Mouse (Mus musculus) spleen, postnatal 10 days (tissue): Measurements from ENCODE around the gene Sgo1.
"Not testable (repeated sequence)": the region's sequence is repeated elsewhere in the genome, so short reads cannot be mapped to it uniquely, and the experiment has no call there.

Experiments used
- DNase-seq, 2 experiments: peaks; one replicate each; pipeline ENCODE4 v3.0.0; 2021 to 2022; ENCODE audit warnings: low spot score in 2 of 2

The Sgo1 gene

GRCm38 (mm10) chr17:53688877-53689802 is at the start of gene Sgo1:
TSS of gene Sgo1 (minus strand) at chr17:53689333.
- peak; percentile 94 to 98 for DNase-seq

GRCm38 (mm10) chr17:53718916-53719315 is 29.8 kb upstream of the Sgo1 start:
- DNase-seq = not testable (repeated sequence)

DNA sequence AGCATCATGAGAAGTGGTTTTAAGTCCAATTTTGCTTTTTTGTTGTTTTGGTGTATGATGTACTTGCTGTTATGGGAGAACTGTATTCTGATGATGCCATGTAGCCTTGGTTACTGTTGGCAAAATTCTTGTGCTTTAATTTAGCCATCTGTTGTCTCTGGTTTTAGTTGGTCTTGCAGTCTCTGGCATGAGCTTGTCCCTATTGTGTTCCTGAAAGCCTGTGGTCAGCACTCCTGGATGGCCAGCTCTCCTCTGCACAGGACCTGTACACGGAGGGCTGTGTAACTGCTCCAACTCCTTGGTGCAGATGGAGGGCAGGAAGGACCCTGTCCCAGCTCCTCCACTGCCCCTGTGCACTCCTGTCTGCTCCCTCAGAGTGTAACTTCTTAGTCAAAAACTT is 29.3 kb upstream of the Sgo1 start:
- no peak for DNase-seq

GRCm38 (mm10) chr17:53715161-53715560 is 26.0 kb upstream of the Sgo1 start:
- DNase-seq = not testable (repeated sequence)

DNA sequence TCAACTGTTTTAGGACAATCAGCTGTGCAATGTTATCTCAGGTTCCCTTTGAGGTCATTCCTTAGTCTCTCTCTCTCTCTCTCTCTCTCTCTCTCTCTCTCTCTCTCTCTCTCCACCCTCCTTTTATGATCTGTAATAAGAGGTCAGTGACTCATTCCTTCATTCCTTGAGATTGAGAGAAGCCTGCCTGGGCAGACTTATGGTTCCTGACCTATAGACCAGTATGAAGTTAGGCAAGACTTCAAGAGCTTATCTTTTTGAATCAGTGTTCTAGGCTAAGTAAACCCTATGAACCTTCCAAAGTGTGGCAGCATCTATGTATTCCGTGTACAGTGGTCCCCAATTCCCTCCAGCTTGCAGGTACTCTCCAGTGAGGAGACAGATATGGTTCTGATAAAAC is 25.3 kb upstream of the Sgo1 start:
- no peak for DNase-seq

DNA sequence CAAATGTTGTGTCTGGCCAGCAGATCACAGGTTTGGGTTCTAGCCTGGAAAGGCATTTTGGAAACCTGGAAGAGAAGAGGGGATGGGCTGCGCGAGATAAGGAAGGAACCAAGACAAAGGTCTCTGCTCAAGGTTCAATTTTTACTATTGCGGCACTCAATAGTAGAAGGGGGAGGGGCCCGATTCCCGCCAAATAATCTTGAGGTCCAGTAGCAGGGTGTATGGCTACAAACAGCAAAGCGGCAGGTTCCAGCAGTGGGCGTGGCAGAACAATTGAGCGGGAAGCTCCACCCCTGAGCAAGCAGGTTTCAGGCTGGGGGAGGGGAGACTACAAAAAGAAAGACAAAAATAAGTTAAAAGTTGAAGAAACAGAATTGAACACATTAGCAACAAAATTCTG is 8.4 kb upstream of the Sgo1 start:
- not testable (repeated sequence) for DNase-seq

- peak in 1 of 2 experiments; percentile 18 for DNase-seq
Measured at GRCm38 (mm10) chr17:53694039-53694438, 4.9 kb upstream of the Sgo1 start.

GRCm38 (mm10) chr17:53689946-53690345 is 813 bp upstream of the Sgo1 start:
- no peak for DNase-seq

DNA sequence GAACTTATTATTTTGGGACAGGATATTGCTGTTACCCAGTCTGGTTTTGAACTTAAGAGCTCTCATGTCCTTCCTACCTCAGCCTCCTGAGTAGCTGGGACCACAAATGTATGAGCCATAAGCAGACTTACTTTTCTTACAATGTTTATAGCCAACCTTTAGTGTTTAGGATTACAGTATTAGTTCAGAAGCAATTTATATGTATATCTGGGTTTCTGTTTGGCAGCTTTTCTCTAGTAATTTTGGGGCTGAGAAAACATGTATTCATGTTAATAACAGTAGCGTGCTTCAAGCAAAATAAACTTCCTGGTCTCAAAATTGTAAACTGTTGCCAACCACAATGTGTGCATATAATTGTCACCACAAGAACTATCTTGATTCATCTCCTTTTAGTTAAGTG is 812 bp downstream of the Sgo1 start:
- DNase-seq = no peak

DNA sequence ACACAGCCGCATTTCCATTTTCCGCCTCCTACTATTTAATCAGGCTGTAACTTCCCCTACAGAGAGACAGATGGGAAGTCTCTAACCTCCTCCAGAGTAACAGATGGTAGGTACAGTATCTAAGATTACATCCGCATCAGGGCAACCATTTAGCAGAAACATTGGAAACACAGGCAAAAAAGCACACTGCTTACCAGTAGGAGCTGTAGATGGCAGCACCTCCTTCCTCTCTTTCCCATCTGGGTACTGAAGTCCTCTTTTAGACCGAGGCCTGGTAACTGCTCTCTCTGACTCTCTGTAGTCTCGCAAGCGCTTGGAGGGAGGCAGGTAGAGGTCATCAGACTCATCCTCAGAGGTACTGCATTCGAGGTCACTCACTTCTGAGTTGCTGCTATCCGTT is 10.4 kb downstream of the Sgo1 start:
- no peak for DNase-seq

DNA sequence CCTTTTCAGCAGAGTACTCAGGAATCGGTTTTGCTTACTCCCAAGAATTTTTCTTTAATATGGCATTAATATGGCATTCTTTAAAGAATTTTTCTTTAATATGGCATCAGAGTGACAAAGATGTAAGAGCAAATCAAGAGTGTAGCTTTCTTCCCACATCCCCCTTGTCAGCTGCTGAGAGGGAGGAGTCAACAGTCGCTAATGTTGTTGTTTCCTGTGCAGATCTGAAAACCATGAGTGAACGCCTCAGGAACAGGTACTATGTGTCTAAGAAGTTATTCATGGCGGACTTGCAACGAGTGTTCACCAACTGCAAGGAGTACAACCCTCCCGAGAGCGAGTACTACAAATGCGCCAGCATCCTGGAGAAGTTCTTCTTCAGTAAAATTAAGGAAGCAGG is 18.7 kb downstream of the Sgo1 start:
- no peak for DNase-seq

DNA sequence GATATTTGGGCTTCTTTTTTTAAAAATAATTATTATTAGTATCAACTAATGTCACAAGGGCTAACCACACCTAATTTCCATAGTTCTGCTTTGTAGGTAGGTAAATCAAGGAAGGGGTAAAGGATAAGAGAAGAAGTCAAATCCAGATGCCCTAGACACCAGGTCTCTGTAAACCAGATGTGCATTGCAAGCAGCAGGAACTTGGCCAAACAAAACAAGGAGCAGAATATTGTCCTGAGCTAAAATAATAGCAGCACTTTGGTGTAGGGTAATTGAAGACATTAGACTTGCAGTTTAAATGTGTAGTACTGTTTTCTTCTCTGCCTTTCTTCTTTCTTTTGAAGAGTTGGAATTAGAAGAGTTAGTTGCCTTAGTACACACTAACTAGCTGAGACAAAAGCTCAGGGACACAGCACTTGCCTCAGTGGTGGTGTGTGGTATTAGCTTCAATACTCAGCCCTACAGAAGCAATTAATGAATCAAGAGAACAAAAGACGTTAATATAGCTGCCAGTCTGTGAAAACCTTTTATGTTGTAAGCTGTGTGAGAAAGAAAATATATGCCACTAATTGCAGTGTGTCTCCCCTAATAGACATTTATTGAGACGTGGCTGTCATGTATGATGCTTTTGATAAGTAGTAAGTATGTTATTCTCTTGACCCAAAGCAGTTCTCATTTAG is 24.3 kb downstream of the Sgo1 start:
- DNase-seq = no peak

GRCm38 (mm10) chr17:53664267-53664666 is 24.9 kb downstream of the Sgo1 start:
- DNase-seq = no peak

DNA sequence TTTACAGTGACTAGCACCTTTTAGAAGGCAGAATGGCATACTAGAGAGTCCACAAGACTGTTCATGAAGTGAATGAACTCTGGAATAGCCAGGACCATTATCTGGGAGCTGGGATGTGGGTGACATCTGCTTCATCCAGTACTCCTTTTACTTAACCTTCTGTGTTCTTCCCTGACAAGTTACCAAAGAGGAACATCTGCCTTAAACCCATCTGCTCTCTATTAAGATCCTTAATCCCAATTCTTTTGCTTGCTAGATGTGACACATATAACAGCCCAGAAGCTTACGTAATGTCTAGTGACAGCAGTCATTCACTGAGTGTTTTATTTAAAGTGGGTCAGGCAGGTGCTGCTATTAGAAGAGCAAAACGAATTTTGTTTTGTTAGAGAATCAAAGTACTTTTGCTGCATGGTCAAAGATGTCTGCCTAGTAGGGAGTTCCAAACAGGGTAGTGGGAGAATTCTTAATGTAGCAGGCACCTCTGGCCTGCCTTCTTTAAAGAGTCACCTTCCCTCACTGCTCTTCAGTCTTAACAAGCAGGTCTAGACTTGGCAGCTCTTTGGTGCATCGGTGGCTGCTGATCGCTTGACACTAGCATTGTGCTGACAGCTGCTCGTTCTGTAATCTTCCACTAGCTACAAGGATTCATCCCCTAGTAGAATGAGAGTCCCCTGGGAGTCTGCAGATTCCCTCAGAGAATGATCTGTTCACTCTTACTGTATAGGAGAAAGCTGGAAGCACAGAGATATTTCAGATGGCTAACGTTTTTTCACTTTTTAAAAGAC is 27.9 kb downstream of the Sgo1 start:
- DNase-seq = no peak

DNA sequence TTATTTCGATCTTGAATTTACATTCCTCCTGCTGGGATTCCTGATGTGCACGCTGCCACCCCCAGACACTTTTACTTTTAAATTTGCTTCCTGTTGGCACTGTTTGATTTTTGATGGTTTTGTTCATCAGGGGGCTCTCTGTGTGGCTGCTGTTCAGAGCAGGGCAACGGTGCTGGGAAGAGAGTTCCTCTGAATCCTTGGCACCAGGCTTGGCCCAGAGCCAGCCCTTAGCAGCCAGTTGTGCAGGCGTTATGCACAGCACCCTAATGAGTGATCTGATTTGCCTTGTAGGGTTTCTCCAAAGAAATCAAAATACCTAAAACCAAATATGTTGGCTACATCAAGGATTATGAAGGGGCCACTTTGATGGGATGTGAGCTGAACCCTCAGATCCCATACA is 29.4 kb downstream of the Sgo1 start:
- DNase-seq = no peak

GRCm38 (mm10) chr17:53659230-53659629 is 29.9 kb downstream of the Sgo1 start:
- DNase-seq = no peak

- DNase-seq = no peak
Measured at GRCm38 (mm10) chr17:53658668-53659067, 30.5 kb downstream of the Sgo1 start.

DNA sequence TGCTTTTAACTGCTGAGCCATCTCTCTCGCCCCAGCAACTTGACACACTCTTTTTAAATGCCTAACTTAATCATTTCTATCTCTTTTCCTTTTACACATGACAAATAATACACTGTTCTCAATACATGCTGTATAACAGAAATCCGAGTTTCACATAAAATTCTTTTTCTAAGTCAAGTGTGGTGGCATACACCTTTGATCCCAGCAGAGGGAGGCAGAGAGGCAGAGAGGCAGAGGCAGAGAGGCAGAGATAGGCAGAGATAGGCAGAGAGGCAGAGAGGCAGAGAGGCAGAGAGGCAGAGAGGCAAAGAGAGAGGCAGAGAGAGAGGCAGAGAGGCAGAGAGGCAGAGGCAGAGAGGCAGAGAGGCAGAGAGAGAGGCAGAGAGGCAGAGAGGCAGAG is 31.7 kb downstream of the Sgo1 start:
- peak in 1 of 2 experiments; percentile 49 for DNase-seq

GRCm38 (mm10) chr17:53656369-53656860 is 32.7 kb downstream of the Sgo1 start:
- no peak for DNase-seq

GRCm38 (mm10) chr17:53655959-53656358 is 33.2 kb downstream of the Sgo1 start:
- DNase-seq = no peak

GRCm38 (mm10) chr17:53655081-53655480 is 34.1 kb downstream of the Sgo1 start:
- DNase-seq = no peak

- no peak for DNase-seq
Measured at GRCm38 (mm10) chr17:53654596-53654995, 34.5 kb downstream of the Sgo1 start.
